Mouse (Mus musculus): ENCODE measurements around the gene Ccdc151. TPM values are rescaled to one million over a fixed set of nuclear protein-coding genes. Genes with fewer than 3 reads are reported as not detected.
A peak's percentile ranks its signal among the peaks of the same experiment; 100 is the strongest.

Gene Ccdc151
- polyA plus RNA-seq, 1 experiment from 2014 or later = 0.12 TPM

GRCm38 (mm10) chr9:21989230-21990110, 13.0 kb downstream of the Ccdc151 start, which contains the start of gene Rgl3:
Rgl3 (minus strand) TSS chr9:21989446.
- H3K9ac ChIP-seq = no peak within 1 kb of the TSS
- 3% methylated on average over 41 of the region's 42 CpGs for WGBS (ENCODE audit: insufficient replicate concordance)

GRCm38 (mm10) chr9:21988421-21989101, 13.9 kb downstream of the Ccdc151 start:
- H3K9ac ChIP-seq = no peak overlapping the region
- no peak for ATAC-seq

More at GRCm38 (mm10) chr9:21989230-21990110, 13.0 kb downstream of the Ccdc151 start, which contains the start of gene Rgl3:
- no peak within 1 kb of the TSS for H3K27ac ChIP-seq
- ATAC-seq = no peak
- peaks cover 100% of the 10 kb centered on the region for H3K27me3 ChIP-seq (replicated peaks)
- no peaks in the 10 kb centered on the region for H3K9me3 ChIP-seq (replicated peaks)
- H3K4me3 ChIP-seq = peak within 1 kb of the TSS; percentile 42
- peaks cover 18% of the 10 kb centered on the region for H3K4me1 ChIP-seq
- H3K4me2 ChIP-seq = peak within 1 kb of the TSS; percentile 54
- no peaks in the 10 kb centered on the region for H3K36me3 ChIP-seq

GRCm38 (mm10) chr9:21987592-21988342, 14.7 kb downstream of the Ccdc151 start:
- WGBS (ENCODE audit: insufficient replicate concordance) = 9% methylated on average over 36 of the region's 36 CpGs
- Histone ChIP-seq H3K4me3 (no peak overlapping the region), H3K9me3 (replicated peaks) (no peaks in the 10 kb centered on the region), H3K27me3 (replicated peaks) (peaks cover 100% of the 10 kb centered on the region), H3K4me2 (no peak overlapping the region), H3K9ac (no peak overlapping the region), H3K36me3 (no peaks in the 10 kb centered on the region), H3K27ac (no peak overlapping the region), H3K4me1 (peaks cover 18% of the 10 kb centered on the region)
- no peak for ATAC-seq

More at GRCm38 (mm10) chr9:21988421-21989101, 13.9 kb downstream of the Ccdc151 start:
- Histone ChIP-seq H3K4me3 (peak overlapping the region; percentile 42), H3K4me1 (peaks cover 18% of the 10 kb centered on the region), H3K9me3 (replicated peaks) (no peaks in the 10 kb centered on the region), H3K27ac (no peak overlapping the region), H3K36me3 (no peaks in the 10 kb centered on the region), H3K4me2 (peak overlapping the region; percentile 54), H3K27me3 (replicated peaks) (peaks cover 100% of the 10 kb centered on the region)
- WGBS (ENCODE audit: insufficient replicate concordance) = 3% methylated on average over 32 of the region's 32 CpGs

GRCm38 (mm10) chr9:21983911-21984310, 18.5 kb downstream of the Ccdc151 start:
- no peaks in the 10 kb centered on the region for H3K36me3 ChIP-seq
- no peak overlapping the region for H3K4me2 ChIP-seq
- peaks cover 100% of the 10 kb centered on the region for H3K27me3 ChIP-seq (replicated peaks)
- peaks cover 8% of the 10 kb centered on the region for H3K4me1 ChIP-seq
- no peak overlapping the region for H3K4me3 ChIP-seq
- WGBS (ENCODE audit: insufficient replicate concordance) = 21% methylated on average over 3 of the region's 3 CpGs
- no peaks in the 10 kb centered on the region for H3K9me3 ChIP-seq (replicated peaks)
- ATAC-seq = no peak
- H3K27ac ChIP-seq = no peak overlapping the region
- H3K9ac ChIP-seq = no peak overlapping the region

GRCm38 (mm10) chr9:21978398-21979128, 23.9 kb downstream of the Ccdc151 start:
- Histone ChIP-seq H3K4me1 (no peaks in the 10 kb centered on the region), H3K27me3 (replicated peaks) (peaks cover 75% of the 10 kb centered on the region), H3K9ac (no peak overlapping the region), H3K9me3 (replicated peaks) (no peaks in the 10 kb centered on the region), H3K4me2 (no peak overlapping the region), H3K36me3 (no peaks in the 10 kb centered on the region), H3K27ac (no peak overlapping the region), H3K4me3 (no peak overlapping the region)
- 82% methylated on average over 4 of the region's 4 CpGs for WGBS (ENCODE audit: insufficient replicate concordance)
- ATAC-seq = no peak

GRCm38 (mm10) chr9:21977972-21978371, 24.5 kb downstream of the Ccdc151 start:
- H3K4me1 ChIP-seq = no peaks in the 10 kb centered on the region
- H3K9me3 ChIP-seq (replicated peaks) = no peaks in the 10 kb centered on the region
- no peaks in the 10 kb centered on the region for H3K36me3 ChIP-seq
- no peak for ATAC-seq
- H3K9ac ChIP-seq = no peak overlapping the region
- peaks cover 71% of the 10 kb centered on the region for H3K27me3 ChIP-seq (replicated peaks)
- no peak overlapping the region for H3K4me3 ChIP-seq
- H3K27ac ChIP-seq = no peak overlapping the region
- H3K4me2 ChIP-seq = no peak overlapping the region
- 13% methylated on average over 2 of the region's 2 CpGs for WGBS (ENCODE audit: insufficient replicate concordance)

GRCm38 (mm10) chr9:21977331-21977730, 25.1 kb downstream of the Ccdc151 start:
- Histone ChIP-seq H3K9me3 (replicated peaks) (no peaks in the 10 kb centered on the region), H3K9ac (no peak overlapping the region), H3K4me2 (no peak overlapping the region), H3K4me3 (no peak overlapping the region), H3K4me1 (no peaks in the 10 kb centered on the region), H3K27ac (no peak overlapping the region), H3K27me3 (replicated peaks) (peaks cover 64% of the 10 kb centered on the region), H3K36me3 (no peaks in the 10 kb centered on the region)
- no peak for ATAC-seq
- 79% methylated on average over 5 of the region's 5 CpGs for WGBS (ENCODE audit: insufficient replicate concordance)

GRCm38 (mm10) chr9:21976626-21977175, 25.7 kb downstream of the Ccdc151 start:
- Histone ChIP-seq H3K36me3 (no peaks in the 10 kb centered on the region), H3K9me3 (replicated peaks) (no peaks in the 10 kb centered on the region), H3K9ac (no peak overlapping the region), H3K4me2 (no peak overlapping the region), H3K27ac (no peak overlapping the region), H3K27me3 (replicated peaks) (peaks cover 61% of the 10 kb centered on the region), H3K4me1 (no peaks in the 10 kb centered on the region), H3K4me3 (no peak overlapping the region)
- no peak for ATAC-seq
- 81% methylated on average over 10 of the region's 10 CpGs for WGBS (ENCODE audit: insufficient replicate concordance)

- H3K27ac ChIP-seq = no peak overlapping the region
- H3K4me3 ChIP-seq = no peak overlapping the region
- ATAC-seq = no peak
- H3K4me1 ChIP-seq = peaks cover 10% of the 10 kb centered on the region
- H3K4me2 ChIP-seq = no peak overlapping the region
- no peaks in the 10 kb centered on the region for H3K9me3 ChIP-seq (replicated peaks)
- H3K9ac ChIP-seq = no peak overlapping the region
- H3K27me3 ChIP-seq (replicated peaks) = peaks cover 24% of the 10 kb centered on the region
- 74% methylated on average over 4 of the region's 4 CpGs for WGBS (ENCODE audit: insufficient replicate concordance)
- H3K36me3 ChIP-seq = no peaks in the 10 kb centered on the region
Observed at GRCm38 (mm10) chr9:21969304-21969703, 33.1 kb downstream of the Ccdc151 start.

GRCm38 (mm10) chr9:21968883-21969282, 33.6 kb downstream of the Ccdc151 start:
- Histone ChIP-seq H3K4me3 (no peak overlapping the region), H3K9me3 (replicated peaks) (no peaks in the 10 kb centered on the region), H3K9ac (no peak overlapping the region), H3K36me3 (no peaks in the 10 kb centered on the region), H3K4me2 (no peak overlapping the region), H3K4me1 (peaks cover 14% of the 10 kb centered on the region), H3K27me3 (replicated peaks) (peaks cover 22% of the 10 kb centered on the region), H3K27ac (no peak overlapping the region)
- ATAC-seq = no peak
- WGBS (ENCODE audit: insufficient replicate concordance) = 53% methylated on average over 6 of the region's 6 CpGs

GRCm38 (mm10) chr9:21963417-21963816, 39.0 kb downstream of the Ccdc151 start, which contains the start of gene Epor:
Epor (minus strand) TSS chr9:21963506.
- peak within 1 kb of the TSS; percentile 79 for H3K4me2 ChIP-seq
- WGBS (ENCODE audit: insufficient replicate concordance) = 3% methylated on average over 8 of the region's 8 CpGs
- H3K27me3 ChIP-seq (replicated peaks) = peaks cover 9% of the 10 kb centered on the region; the same call in 1 of the 2 replicates
- peaks cover 52% of the 10 kb centered on the region for H3K4me1 ChIP-seq
- H3K9me3 ChIP-seq (replicated peaks) = no peaks in the 10 kb centered on the region
- H3K36me3 ChIP-seq = peaks cover 37% of the 10 kb centered on the region
- ATAC-seq = peak; percentile 75
- H3K27ac ChIP-seq = peak within 1 kb of the TSS; percentile 97
- peak within 1 kb of the TSS; percentile 93 for H3K9ac ChIP-seq
- peak within 1 kb of the TSS; percentile 98 for H3K4me3 ChIP-seq

Measured in liver, embryonic 12.5 days (tissue).